Mouse (Mus musculus) urinary bladder, postnatal 36 days (tissue): ENCODE data around the gene Fam155a.
"Not testable (repeated sequence)": the region's sequence is repeated elsewhere in the genome, so short reads cannot be mapped to it uniquely, and the experiment has no call there.

ENCODE experiments used
- DNase-seq, 2 experiments: peaks; one replicate each; pipeline ENCODE4 v3.0.0; 2022; ENCODE audit warnings: low spot score in 2 of 2, mixed read lengths in 1 of 2

Fam155a gene

GRCm38 (mm10) chr8:9660014-9660413 is 110.9 kb downstream of the Fam155a start:
- DNase-seq: not testable (repeated sequence)

- DNase-seq: no peak
Observed at GRCm38 (mm10) chr8:9656901-9657300, 114.1 kb downstream of the Fam155a start.

GRCm38 (mm10) chr8:9654826-9655225 is 116.1 kb downstream of the Fam155a start:
- DNase-seq: no peak

GRCm38 (mm10) chr8:9653643-9654042 is 117.3 kb downstream of the Fam155a start:
- DNase-seq: no peak

- no peak for DNase-seq
Observed at GRCm38 (mm10) chr8:9638162-9638561, 132.8 kb downstream of the Fam155a start.

GRCm38 (mm10) chr8:9635240-9635639 is 135.7 kb downstream of the Fam155a start:
- no peak for DNase-seq

GRCm38 (mm10) chr8:9607086-9607701 is 163.8 kb downstream of the Fam155a start:
- no peak for DNase-seq

- no peak for DNase-seq
Observed at GRCm38 (mm10) chr8:9596003-9596402, 175.0 kb downstream of the Fam155a start.

GRCm38 (mm10) chr8:9581836-9582235 is 189.1 kb downstream of the Fam155a start:
- DNase-seq: no peak

GRCm38 (mm10) chr8:9580192-9580591 is 190.8 kb downstream of the Fam155a start:
- no peak for DNase-seq

GRCm38 (mm10) chr8:9571977-9572376 is 199.0 kb downstream of the Fam155a start:
- no peak for DNase-seq

GRCm38 (mm10) chr8:9569516-9570170 is 201.3 kb downstream of the Fam155a start:
- no peak for DNase-seq

GRCm38 (mm10) chr8:9549199-9549598 is 221.8 kb downstream of the Fam155a start:
- no peak for DNase-seq

GRCm38 (mm10) chr8:9547558-9547954 is 223.4 kb downstream of the Fam155a start:
- no peak for DNase-seq

GRCm38 (mm10) chr8:9546919-9547557 is 223.9 kb downstream of the Fam155a start:
- no peak for DNase-seq

GRCm38 (mm10) chr8:9546429-9546828 is 224.5 kb downstream of the Fam155a start:
- no peak for DNase-seq

- DNase-seq: no peak
Observed at GRCm38 (mm10) chr8:9545665-9546064, 225.3 kb downstream of the Fam155a start.

- DNase-seq: no peak
Observed at GRCm38 (mm10) chr8:9535730-9536372, 235.1 kb downstream of the Fam155a start.

GRCm38 (mm10) chr8:9526515-9526914 is 244.4 kb downstream of the Fam155a start:
- no peak for DNase-seq

GRCm38 (mm10) chr8:9521577-9521976 is 249.4 kb downstream of the Fam155a start:
- no peak for DNase-seq

GRCm38 (mm10) chr8:9500751-9501150 is 270.2 kb downstream of the Fam155a start:
- DNase-seq: no peak

GRCm38 (mm10) chr8:9494225-9494598 is 276.7 kb downstream of the Fam155a start:
- no peak for DNase-seq
